Mouse (Mus musculus) adrenal gland, postnatal 25 days (tissue): ENCODE measurements around the gene Chst8. TPM values are rescaled to one million over a fixed set of nuclear protein-coding genes. Genes with fewer than 3 reads are reported as not detected.

Experiments
- DNase-seq: peaks from one replicate; pipeline ENCODE4 v3.0.0; 2021; ENCODE audit warnings: mixed read lengths
- total RNA-seq: library from RNA; stranded (reverse); gene quantifications from 2 replicates; pipeline ENCODE4 v1.2.3, GENCODE M21; 2021

Gene Chst8
- total RNA-seq, 1 experiment from 2014 or later: 6.7 TPM

DNA sequence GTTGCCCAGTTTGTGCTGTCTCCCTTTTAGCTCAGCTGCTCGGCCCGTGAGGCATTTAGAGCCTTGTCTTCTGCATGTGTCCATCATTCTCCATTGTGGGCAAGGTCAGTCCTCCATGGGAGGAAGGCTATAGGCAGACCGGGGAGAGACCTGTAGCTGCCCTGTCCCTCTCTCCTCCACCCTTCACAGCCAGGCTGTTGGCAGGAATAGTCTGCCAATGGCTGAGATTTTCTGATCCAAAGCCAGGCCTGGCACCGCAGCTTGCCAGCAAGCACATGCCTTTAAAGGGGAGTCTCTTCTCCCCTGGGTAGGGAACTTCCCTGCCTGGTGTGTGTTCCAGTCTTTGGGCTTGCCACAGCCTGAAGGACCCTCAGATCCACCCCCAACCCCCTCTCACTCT is 103.4 kb downstream of the Chst8 start:
- DNase-seq: peak; percentile 28

DNA sequence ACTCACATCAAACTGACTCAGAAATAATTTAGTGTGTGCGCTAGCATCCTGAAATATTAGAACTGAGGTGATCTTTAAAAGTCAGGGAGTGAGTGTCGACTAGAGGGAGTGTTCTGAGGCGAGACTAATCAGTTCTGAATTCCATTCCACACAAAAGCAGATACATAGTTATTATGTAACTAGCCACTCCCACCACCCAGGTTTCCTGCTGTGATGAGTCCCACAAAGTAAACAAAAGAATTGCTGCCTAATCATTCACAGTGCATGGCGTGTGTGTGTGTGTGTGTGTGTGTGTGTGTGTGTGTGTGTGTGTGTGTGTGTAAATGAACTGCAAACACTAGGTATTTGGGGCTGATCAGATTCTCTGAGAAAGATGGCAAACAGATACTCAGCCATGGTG is 108.1 kb downstream of the Chst8 start:
- DNase-seq: no peak

GRCm38 (mm10) chr7:34703437-34703836 is 109.1 kb downstream of the Chst8 start:
- no peak for DNase-seq

GRCm38 (mm10) chr7:34702718-34703351 is 109.7 kb downstream of the Chst8 start:
- DNase-seq: peak; percentile 50

- DNase-seq: no peak
Observed at GRCm38 (mm10) chr7:34699888-34700287, 112.6 kb downstream of the Chst8 start.

DNA sequence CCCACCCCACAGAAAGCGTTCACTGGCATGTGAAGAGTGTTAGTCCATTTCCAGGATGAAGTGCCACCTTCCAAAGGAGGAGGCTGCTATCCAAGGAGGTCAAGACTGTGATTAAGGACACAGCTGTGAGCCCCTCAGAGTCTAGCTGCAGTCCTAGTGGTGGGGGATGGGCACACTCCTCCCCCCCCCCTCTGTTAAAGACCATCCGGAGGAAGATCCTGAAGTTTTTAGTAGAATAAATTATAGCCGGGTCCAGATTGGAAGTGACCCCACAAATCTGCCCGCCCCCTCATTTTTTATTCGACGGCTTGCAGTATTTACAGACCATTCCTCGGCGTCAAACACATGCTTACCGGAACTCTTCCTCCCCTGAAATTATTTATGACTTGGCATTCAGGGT is 114.3 kb downstream of the Chst8 start:
- no peak for DNase-seq

DNA sequence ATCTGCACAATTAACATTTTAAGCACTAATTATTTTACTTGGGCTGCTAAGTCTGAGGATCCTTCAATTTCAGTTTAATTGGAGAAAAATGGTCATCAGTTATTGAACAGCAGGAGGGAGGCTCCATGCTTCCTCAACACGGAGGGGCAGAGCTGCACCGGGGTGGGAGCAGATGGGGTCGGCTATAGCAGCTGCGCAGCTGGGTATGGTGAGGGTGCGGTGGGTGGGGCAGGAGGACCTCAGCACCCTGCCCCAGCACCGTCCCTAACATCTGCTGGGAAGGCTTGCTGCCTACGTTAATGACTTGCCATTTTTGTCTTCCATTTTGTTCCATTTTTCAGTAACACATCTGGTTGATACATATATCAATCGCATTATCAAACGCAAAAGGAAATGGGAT is 116.4 kb downstream of the Chst8 start:
- no peak for DNase-seq

DNA sequence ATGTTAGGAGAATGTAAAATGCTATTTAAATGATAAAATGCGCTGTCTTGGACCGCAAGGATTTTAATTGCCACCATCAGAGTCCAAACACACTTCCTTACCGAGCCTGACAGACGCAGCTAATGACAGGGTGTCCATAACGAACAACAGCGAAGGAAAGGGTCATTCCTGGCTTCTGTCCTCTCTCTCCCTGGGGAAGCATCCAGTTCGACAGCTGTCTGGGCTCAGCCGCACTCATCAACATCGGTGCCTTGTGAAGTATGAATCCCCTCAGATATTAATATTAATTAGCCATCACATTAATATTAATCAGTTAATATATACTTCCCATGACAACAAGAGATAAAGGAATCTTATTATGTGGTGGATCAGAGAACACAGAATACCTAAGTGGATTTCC is 117.6 kb downstream of the Chst8 start:
- no peak for DNase-seq

DNA sequence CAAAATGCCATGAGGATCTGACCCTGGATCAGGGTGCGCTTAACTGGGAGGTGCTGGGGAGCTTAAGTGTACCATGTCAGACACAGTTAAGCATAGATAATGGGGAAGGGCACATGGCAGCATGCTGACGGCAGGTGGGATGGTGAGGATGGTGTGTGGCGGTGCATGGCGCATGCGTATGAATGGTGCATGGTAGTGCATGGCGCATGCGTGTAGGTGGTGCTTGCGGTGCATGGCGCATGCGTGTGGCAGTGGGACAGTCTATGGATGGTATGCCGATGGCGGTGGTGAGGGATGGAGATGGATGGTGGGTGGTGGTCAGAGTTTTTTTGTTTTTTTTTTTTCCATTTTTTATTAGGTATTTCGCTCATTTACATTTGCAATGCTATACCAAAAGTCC is 118.6 kb downstream of the Chst8 start:
- no peak for DNase-seq

GRCm38 (mm10) chr7:34693072-34693471 is 119.4 kb downstream of the Chst8 start:
- DNase-seq: peak; percentile 16

GRCm38 (mm10) chr7:34690111-34690510 is 122.4 kb downstream of the Chst8 start:
- no peak for DNase-seq

DNA sequence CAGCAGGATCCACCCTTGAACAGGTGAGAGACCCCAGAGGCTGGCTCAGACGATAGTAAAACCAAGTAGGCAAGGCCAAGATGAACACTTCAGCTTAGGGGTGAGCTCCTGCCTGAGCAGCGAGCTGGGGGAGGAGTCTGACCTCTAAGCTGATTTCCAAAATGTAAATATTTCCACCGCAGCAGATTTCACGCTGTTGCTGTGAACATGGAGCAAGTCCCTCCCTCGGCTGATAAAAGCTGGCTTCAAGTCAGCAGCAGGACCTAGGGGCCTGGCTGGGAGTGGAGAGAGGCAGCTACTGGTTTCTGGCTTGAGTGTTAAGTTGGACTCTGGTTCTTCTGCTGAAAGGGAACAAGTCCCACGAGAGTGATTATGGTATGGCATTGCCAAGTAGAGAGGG is 123.5 kb downstream of the Chst8 start:
- DNase-seq: no peak

DNA sequence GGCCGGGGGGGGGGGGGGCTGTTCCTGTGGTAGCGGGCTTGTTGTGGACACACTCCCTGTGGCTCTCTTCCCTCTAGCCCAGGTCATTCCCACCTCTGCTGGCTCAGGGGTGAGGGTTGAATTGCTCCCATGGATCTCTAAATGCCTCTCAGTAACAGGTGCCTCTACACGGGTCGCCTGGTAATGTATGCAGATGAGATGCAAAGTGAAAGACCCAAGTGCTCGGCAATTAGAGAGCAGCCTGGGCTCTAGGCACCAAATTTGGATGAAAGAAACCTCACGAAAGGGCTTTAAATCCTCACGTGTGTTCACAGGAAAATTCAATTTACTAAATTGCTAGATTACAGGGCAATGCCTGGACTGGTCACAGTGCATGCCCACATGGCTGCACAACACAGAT is 126.7 kb downstream of the Chst8 start:
- DNase-seq: no peak

- no peak for DNase-seq
Observed at GRCm38 (mm10) chr7:34685176-34685575, 127.3 kb downstream of the Chst8 start.

DNA sequence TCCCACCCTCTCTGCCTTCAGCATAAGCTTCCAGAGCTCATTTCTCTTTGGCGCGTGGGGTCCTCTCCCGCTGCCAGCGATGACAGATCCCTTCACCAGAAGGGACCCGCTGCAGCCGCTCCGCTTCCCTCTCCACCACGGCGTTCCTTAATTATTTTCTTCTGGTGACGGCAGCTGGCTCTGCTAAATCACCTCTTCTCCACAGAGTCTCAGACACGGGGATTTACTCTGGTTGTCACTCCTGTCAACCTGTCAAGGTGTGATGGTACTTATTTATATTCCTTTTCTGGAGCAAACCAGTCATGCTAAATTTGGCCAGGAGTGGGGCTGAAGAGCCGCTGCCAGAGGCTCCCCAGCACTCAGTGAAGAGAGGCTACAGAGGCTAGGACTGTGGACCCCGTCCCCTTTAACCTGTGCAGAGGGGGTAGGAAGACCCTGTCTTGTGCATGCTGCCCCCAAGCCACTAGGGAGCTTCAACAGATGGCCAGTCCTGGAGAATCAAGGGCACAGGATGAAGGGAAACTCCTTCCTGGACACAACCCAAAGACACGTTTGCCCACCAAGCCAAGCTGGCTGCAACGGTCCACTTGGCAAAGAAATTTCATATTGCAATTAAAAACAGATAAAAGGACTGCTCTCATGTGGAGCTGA is 131.6 kb downstream of the Chst8 start:
- DNase-seq: no peak

- no peak for DNase-seq
Observed at GRCm38 (mm10) chr7:34679886-34680285, 132.6 kb downstream of the Chst8 start.

- peak; percentile 75 for DNase-seq
Observed at GRCm38 (mm10) chr7:34675831-34676514, 136.5 kb downstream of the Chst8 start.

GRCm38 (mm10) chr7:34675120-34675790 is 137.3 kb downstream of the Chst8 start:
- no peak for DNase-seq

DNA sequence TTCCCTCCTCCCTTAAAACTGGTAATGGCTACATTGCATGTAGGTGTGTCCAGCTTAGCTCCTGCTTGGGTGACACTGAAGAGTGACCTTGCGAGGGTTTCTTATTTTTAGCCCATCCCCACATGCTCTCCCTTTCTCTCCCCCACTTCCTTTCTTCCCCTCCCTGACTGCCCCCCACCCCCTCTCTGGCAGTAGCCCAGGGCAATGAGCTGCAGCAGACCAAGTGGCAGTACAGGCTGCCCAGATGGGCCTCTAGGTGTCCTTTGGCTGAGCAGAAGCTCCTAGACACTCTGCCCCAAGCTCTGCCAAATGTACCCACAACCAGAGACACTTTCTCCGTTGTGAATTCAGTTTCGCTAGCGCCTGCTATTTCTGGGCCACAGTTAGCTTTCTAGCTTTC is 139.6 kb downstream of the Chst8 start:
- no peak for DNase-seq

- peak; percentile 87 for DNase-seq
Observed at GRCm38 (mm10) chr7:34671911-34672310, 140.6 kb downstream of the Chst8 start.

DNA sequence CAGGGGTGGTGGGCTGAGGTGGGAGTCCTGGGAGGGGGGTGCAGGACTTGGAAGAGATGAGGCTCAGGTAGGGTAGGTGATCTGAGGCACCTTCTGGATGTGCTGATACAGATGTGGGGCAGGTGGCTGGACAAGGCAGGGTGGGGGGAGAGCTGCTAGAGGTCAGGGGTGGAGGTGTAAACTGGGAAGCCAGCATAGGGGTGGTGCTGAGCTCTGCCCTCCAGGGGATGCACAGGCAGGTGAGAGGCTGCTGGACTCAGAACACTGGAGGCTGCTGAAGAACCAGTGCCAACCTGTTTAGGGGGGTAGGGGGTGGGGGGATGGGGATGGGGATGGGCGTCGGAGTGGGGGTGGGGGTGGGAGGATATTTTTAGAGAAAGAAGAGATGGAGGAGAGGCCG is 141.7 kb downstream of the Chst8 start:
- DNase-seq: no peak

GRCm38 (mm10) chr7:34669336-34669735 is 143.2 kb downstream of the Chst8 start:
- DNase-seq: no peak

GRCm38 (mm10) chr7:34667874-34668273 is 144.6 kb downstream of the Chst8 start:
- DNase-seq: no peak
